Mouse (Mus musculus) liver, adult 2 months (tissue): Measurements from ENCODE around the gene Gm42742.

Source experiments
- CTCF ChIP-seq: fragments of 200-500 bp; IDR thresholded peaks from 2 replicates; pipeline ENCODE4 v1.5.1; 2011; ENCODE audit warnings: low read depth, low read length, control low read depth
- POLR2A ChIP-seq: fragments of 200-500 bp; IDR thresholded peaks from 2 replicates; pipeline ENCODE4 v1.6.1; 2011; ENCODE audit warnings: low read length, control low read depth; ENCODE audit not compliant: insufficient read depth; ENCODE audit errors: extremely low read depth

- TF ChIP-seq CTCF (no peak), POLR2A (no peak)
These were observed 10.3 kb upstream of the Gm42742 start for GRCm38 (mm10) chr7:127031244-127031643.
